Mouse (Mus musculus) cerebellum, postnatal 10 days (tissue): Measurements from ENCODE around the gene Tbx6.

Source experiments
- DNase-seq, 2 experiments: peaks; one replicate each; pipeline ENCODE4 v3.0.0; 2021; ENCODE audit warnings: mixed read lengths in 2 of 2

Tbx6 gene

GRCm38 (mm10) chr7:126780971-126781635 is at the start of gene Tbx6:
TSS of gene Tbx6 (plus strand) at chr7:126781483.
- peak; percentile 72 to 75 for DNase-seq

- no peak for DNase-seq
Observed at GRCm38 (mm10) chr7:126736122-126736521, 45.2 kb upstream of the Tbx6 start.

GRCm38 (mm10) chr7:126739551-126739950 is 41.7 kb upstream of the Tbx6 start:
- DNase-seq: no peak

- DNase-seq: no peak
Observed at GRCm38 (mm10) chr7:126740132-126740735, 41.0 kb upstream of the Tbx6 start.

GRCm38 (mm10) chr7:126740977-126741376 is 40.3 kb upstream of the Tbx6 start:
- DNase-seq: no peak

- no peak for DNase-seq
Observed at GRCm38 (mm10) chr7:126741452-126741851, 39.8 kb upstream of the Tbx6 start.

- no peak for DNase-seq
Observed at GRCm38 (mm10) chr7:126741964-126742482, 39.3 kb upstream of the Tbx6 start.

- no peak for DNase-seq
Observed at GRCm38 (mm10) chr7:126746066-126746465, 35.2 kb upstream of the Tbx6 start.

- no peak for DNase-seq
Observed at GRCm38 (mm10) chr7:126746798-126747197, 34.5 kb upstream of the Tbx6 start.

- no peak for DNase-seq
Observed at GRCm38 (mm10) chr7:126748824-126749223, 32.5 kb upstream of the Tbx6 start.

- no peak for DNase-seq
Observed at GRCm38 (mm10) chr7:126749582-126750343, 31.5 kb upstream of the Tbx6 start.

- peak; percentile 89 to 94 for DNase-seq
Observed at GRCm38 (mm10) chr7:126754866-126755265, 26.4 kb upstream of the Tbx6 start.

- no peak for DNase-seq
Observed at GRCm38 (mm10) chr7:126758539-126758938, 22.7 kb upstream of the Tbx6 start.

- DNase-seq: peak; percentile 93 to 95
Observed at GRCm38 (mm10) chr7:126759050-126759671, 22.1 kb upstream of the Tbx6 start, which contains the start of gene Mapk3. TSS of gene Mapk3 (plus strand) at chr7:126759601.

GRCm38 (mm10) chr7:126759672-126760390 is 21.5 kb upstream of the Tbx6 start:
- no peak for DNase-seq

GRCm38 (mm10) chr7:126760391-126760802 is 20.9 kb upstream of the Tbx6 start:
- peak; percentile 73 to 81 for DNase-seq

- no peak for DNase-seq
Observed at GRCm38 (mm10) chr7:126760956-126761355, 20.3 kb upstream of the Tbx6 start.

GRCm38 (mm10) chr7:126761529-126762067 is 19.7 kb upstream of the Tbx6 start:
- DNase-seq: no peak

GRCm38 (mm10) chr7:126762471-126763008 is 18.7 kb upstream of the Tbx6 start:
- no peak for DNase-seq

GRCm38 (mm10) chr7:126765540-126765939 is 15.7 kb upstream of the Tbx6 start:
- DNase-seq: no peak

- no peak for DNase-seq
Observed at GRCm38 (mm10) chr7:126766201-126766600, 15.1 kb upstream of the Tbx6 start, which contains the start of gene Gdpd3. TSS of gene Gdpd3 (plus strand) at chr7:126766334.

GRCm38 (mm10) chr7:126767001-126767400 is 14.3 kb upstream of the Tbx6 start:
- DNase-seq: no peak
